Mouse (Mus musculus) embryonic fibroblast, embryonic 13.5 days (primary cell): Measurements from ENCODE around the gene Grk5.

Experiments used
- CTCF ChIP-seq: IDR thresholded peaks from 2 replicates; pipeline ENCODE4 v1.5.1; 2011; ENCODE audit warnings: mild to moderate bottlenecking, control low read depth, low read length, moderate library complexity, borderline replicate concordance; ENCODE audit not compliant: insufficient read depth
- POLR2A ChIP-seq: IDR thresholded peaks from 2 replicates; pipeline ENCODE4 v1.6.1; 2011; ENCODE audit warnings: low read depth, mild to moderate bottlenecking, control low read depth, low read length, moderate library complexity

DNA sequence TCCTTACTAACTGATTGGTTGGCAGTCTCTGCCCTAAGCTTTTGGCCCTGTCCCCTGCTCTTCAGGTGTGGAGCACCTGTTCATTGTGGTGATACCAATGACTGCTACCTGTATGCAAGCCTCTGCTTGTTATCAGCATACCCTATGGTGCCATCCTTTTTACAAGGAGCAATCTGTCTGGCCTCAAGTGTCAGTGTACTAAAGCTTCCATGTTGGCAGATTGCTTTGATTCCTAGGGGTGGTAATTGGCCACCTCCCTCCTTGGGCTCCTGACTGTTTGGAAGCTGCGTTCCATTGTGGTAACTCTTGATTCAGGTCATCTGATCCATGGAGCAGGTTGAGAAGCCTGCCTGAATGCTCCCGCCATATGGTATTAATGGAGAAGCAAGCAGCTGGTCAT is 65.6 kb downstream of the Grk5 start:
- TF ChIP-seq CTCF (no peak), POLR2A (no peak)
